Mouse (Mus musculus): ENCODE results near the gene Mnd1.
A peak's percentile ranks its signal among the peaks of the same experiment; 100 is the strongest.

The Mnd1 gene

DNA sequence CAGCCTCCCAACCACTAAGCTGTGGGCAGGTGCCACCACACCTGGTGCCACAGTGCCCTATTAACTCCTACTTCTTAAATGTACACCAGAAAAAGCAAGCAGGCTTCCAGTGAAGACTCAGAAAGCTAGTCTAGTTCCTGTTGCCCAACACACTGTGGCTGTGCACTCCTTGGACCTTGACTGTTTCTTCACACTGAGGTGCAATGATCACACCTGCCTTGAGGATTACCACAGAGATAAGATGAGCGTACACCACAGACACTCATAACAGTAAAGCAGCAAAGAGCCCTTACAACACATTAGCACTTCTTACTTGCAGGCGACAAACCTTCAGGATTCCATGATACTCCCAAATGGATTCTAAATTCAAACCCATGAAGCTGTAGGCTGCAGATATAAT lies 62.7 kb downstream of the Mnd1 start:
- DNase-seq (ENCODE audit: low read depth): peak; percentile 16

DNA sequence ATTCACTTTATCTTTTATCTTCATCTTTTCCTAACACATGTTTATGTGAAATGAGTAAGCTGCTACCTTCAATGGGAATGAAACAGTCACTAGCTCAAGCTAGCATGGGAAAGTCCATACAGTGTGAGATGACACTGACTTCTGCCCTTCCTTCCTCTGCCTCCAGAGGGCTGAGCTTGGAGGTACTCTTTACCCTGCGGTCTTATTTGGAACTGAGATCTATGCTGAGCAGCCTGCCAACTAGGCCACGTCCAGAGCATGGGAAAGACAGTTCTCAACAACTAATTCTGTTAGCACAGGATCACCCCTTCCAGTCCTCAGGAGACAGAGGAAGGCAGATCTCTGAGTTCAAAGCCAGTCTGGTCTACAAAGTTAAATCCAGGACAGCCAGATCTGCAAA lies 64.6 kb downstream of the Mnd1 start:
- DNase-seq (ENCODE audit: low read depth): peak; percentile 32

DNA sequence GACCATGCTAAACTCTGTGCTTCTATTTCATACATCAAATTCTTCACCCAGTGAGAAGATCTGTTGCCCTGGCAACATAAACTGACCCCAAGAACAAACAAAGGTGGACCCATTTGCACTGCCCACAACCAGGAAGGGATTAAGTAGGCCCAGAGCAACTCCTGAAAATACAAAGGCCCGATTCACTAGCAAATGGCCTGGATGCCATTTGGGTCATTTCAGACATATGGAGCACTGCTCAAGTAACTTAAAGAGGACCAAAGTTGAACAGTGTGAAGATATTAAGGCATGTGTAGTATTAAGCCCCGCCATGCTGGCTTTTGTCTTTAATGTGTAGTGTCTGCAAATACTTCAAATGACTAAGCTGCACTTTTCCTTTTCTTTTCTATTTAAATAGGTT lies 68.7 kb downstream of the Mnd1 start:
- DNase-seq (ENCODE audit: low read depth): no peak

DNA sequence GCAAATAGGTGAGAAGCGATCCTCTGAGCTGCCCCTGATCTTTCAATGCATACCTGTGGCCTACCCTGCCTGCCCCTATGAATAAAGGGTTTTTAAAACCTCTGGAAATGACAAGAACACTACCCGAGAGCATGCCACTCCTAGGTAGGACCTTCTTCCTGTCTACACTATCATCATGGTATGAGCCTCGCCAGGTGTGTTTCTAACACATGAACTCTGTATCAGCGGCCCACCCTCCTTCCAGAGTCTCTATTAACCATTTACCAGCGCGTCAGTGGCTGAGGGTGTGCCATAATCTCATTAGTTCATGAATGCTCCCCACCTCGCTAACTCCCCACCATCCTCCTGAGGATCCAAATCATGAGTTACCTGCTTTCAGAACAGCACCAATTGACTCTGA lies 69.2 kb downstream of the Mnd1 start:
- DNase-seq (ENCODE audit: low read depth): no peak

DNA sequence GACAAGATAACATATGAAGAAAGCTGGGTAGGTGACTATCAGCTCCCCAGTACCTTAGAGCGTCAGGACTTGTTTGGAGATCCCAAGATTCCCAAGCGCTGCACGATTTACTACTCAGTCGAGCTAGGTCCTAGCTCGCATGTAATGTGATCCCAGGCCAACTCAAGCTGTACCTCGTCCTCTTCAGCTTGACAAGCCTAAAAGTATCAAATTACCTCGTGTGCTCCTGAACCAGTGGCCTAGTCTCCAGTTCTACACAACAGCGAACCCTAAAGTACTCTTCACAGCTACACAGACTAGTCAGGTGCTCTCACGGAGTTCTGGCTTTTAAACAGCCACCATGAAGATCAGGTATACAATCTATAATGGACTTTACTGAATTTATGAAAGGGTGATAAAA lies 70.2 kb downstream of the Mnd1 start:
- DNase-seq (ENCODE audit: low read depth): no peak

DNA sequence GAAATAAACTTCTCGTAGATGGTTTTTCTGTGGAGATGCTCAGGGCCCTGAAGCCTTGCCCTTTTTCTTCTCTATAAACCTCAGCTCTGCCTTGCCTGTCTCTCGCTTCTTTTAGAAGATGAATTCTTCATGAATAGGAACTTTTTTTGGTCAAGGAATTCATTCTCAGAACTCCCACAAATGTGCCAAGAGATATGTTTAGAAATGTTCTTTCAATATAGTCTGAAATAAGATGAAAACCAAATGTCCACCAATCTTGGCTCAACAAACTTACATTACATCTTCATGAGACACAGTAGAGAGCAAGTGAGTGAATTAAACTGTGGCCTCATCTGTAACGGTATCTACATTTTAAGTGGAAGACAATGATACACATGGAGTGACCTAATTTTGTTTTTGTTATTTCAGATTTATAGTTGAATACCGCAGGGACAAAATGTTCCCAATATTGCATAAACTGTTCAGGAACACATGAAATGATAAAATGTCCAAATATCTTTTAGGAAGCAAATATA lies 74.3 kb downstream of the Mnd1 start:
- DNase-seq (ENCODE audit: low read depth): no peak

DNA sequence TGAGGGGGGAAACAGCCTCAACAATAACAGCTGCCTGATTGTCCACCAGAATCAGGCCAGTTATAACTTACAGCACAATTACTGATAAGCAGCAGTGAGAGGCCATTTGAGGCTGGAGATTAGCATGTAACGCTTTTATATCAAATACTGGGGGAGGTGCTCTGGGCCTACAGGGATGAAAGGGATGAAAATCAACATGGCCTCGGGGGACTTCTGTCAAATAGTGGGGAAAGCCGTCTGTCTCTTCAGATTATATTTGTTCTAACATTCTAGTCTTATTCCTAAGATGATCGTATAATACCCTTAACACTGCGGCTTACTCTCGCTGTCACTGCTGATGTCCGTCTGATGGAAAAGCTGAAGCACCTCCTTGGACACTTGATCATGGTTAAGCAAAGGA lies 75.5 kb downstream of the Mnd1 start:
- no peak for DNase-seq (ENCODE audit: low read depth)

DNA sequence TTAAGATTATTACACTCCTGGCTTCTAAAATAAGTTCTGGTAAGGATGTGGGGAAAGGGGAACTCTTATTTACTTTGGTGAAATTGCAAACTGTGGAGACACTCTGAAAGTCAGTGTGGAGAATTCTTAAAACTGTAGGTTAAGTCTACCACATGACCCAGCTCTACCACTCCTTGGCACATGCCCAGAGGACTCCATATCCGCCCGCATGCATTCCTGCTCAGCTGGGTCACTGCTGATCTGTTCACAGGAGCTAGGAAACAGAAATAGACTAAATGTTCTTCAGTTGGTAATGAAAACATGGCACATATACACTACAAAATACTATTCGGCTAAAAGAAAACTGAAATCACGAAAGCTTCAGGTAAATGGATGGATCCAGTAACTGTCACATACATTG lies 78.1 kb downstream of the Mnd1 start:
- DNase-seq (ENCODE audit: low read depth): no peak

GRCm38 (mm10) chr3:84076543-84077332 lies 78.8 kb downstream of the Mnd1 start:
- DNase-seq (ENCODE audit: low read depth): no peak

DNA sequence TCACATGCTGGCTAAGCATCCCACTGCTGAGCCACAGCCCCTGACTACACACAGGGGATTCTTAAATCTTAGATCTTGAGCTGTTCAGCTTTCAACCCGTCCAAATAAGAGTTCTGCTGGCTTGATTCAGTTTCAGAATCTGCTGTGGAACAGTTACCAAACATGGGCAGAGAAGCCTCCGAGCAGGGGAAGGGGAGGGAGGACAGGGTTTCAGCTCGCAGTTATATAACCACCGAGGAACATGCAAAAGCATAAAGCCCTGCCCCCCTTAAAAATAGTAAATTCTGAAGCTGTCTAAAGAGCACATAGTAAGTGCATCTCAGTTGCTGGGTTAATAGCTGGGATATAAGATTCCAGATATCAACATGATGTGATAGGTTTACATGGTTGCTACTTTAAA lies 80.1 kb downstream of the Mnd1 start:
- DNase-seq (ENCODE audit: low read depth): no peak

DNA sequence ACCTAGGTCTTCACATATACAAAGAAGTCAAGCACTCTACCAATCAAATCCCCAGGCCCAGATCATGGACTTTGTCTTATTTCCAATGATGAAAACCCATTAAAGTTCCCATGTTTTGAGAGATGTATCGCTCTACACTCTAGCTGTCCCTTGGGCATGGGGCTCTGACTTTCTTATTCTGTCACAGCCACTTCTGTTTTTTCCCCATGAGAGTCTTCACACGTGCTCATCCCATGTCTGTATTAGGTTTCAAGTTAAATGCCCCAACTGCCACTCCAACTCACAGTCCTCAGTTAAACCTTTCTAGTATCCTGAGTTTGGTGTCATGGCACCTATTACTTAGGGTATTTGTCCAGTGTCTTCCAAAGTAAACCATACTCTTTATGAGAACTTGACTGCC lies 80.8 kb downstream of the Mnd1 start:
- no peak for DNase-seq (ENCODE audit: low read depth)

GRCm38 (mm10) chr3:84071641-84072040 lies 83.9 kb downstream of the Mnd1 start:
- peak; percentile 56 for DNase-seq (ENCODE audit: low read depth)

DNA sequence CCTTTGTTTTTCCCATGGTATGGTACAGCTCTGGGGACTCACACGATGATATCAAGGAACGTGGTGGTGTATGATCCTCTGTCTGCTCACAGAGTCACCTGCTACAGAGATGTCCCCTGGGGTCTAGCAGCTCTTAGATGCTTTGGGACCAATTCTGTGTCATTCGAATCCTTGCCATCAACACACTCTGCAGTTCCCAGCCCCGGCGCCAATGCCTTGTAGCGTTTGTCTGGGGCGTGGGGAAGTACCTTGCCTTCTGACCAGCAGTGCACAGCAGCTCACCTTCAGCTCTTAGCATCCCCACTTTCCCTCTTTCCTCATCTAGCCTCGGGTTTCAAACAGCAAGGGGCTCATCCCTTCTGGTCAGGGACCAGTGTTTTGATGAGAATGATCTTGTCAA lies 84.8 kb downstream of the Mnd1 start:
- no peak for DNase-seq (ENCODE audit: low read depth)

DNA sequence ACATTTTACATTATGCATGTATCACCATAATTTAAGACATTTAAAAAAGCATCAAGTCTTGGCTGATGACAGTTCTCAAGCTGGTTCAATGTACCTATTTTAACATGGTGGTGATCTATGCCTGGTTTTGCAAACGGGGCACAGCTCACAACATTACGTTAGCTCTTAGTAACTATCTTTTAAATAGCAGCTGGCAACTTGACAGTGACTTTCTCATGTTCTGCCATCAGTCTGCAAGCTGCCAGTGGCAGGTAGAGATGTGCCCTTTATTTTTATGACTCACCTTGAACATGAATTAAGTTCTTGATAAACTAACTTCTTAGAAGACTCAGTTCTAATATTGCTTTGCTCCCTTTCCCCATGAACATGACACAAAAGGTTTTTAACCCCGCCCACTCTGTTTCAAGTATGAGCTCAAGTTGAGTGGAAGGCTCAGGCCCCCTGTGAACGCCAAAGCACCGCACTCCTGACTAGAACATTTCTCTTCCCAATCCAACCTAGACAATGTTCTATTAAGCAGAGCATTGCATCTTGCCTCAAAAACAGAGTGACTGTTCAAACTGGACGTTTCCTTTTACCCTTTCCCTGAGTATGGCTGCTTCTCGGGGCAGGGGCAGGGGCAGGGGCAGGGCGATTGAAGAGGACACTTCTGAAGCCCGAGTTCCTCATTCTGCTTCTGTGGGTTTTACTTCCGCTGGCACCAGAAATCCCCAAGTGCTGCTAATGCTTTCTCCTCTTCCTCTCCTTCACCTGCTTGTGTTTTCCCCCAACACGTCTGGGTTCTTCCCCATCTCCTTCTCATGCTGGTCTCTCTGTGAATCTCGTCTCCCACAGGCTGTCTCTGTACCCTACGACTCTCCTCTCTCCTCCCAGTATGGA lies 86.5 kb downstream of the Mnd1 start:
- no peak for DNase-seq (ENCODE audit: low read depth)

- DNase-seq (ENCODE audit: low read depth): no peak
Observed at GRCm38 (mm10) chr3:84065825-84066224, 89.8 kb downstream of the Mnd1 start.

GRCm38 (mm10) chr3:84063369-84063914 lies 92.1 kb downstream of the Mnd1 start:
- DNase-seq (ENCODE audit: low read depth): peak; percentile 29

DNA sequence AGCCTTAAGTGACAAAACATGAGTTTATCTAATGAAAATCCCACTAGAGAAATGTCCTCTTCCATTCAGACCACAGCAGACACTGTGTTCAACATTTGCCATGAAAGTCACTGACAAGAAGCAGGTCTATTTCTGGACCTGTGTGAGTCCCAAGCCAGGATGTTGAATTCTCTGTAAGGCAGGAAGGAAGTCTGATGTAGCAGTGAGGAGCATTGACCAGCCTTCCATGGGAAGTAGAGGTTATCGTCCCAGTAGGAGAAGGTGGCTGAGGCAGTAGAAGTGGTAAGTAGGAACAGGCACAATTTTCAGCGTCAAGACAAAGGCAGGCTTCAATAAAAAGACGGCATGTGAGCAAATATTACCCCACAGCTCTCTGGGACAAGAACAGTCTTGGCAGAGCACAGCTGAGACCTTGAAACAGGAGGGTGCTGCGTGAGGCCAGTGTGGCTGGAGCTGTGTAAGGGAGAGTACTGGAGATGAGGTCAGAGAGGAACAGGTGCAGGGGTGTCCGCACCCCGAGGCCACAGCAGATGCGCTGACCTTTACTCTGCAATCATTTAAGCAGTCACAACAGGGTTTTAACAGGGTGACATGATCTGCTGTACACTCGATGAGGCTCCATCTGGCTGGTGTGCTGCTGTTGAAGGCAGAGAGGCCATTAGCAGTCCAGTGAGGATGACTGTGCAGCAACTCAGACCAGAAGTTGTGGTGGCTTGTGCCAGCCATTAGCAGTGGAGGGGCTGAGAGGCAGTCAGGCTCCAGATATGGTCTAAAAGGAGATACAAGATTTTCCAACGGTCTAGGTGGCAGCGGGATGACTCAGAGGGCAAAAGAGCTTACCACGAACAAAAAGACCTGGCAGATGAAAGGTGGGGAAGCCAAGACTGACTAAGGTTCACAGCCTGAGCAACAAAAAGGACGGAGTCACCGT lies 93.8 kb downstream of the Mnd1 start:
- peak; percentile 68 for DNase-seq (ENCODE audit: low read depth)

GRCm38 (mm10) chr3:84060946-84061345 lies 94.6 kb downstream of the Mnd1 start:
- DNase-seq (ENCODE audit: low read depth): no peak

- no peak for DNase-seq (ENCODE audit: low read depth)
Observed at GRCm38 (mm10) chr3:84060128-84060527, 95.5 kb downstream of the Mnd1 start.

DNA sequence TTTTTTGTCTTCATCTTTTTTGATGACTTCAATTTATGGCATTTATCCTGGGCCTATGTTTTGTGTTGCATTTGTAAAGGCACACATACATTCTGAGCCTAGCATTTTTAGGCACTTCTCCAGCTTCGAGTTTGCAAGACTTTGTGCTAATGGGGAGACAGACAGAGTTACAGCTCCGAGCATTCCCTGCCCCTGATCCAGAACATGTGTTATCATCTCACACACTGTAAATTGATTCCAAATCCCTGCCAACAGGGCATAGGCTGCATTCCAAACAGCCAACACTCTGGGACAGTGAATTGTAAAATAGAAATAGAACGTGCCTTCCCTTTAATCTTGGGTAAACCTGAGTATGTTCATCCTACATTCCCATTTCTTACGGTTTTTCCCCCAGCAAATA lies 95.9 kb downstream of the Mnd1 start:
- no peak for DNase-seq (ENCODE audit: low read depth)

DNA sequence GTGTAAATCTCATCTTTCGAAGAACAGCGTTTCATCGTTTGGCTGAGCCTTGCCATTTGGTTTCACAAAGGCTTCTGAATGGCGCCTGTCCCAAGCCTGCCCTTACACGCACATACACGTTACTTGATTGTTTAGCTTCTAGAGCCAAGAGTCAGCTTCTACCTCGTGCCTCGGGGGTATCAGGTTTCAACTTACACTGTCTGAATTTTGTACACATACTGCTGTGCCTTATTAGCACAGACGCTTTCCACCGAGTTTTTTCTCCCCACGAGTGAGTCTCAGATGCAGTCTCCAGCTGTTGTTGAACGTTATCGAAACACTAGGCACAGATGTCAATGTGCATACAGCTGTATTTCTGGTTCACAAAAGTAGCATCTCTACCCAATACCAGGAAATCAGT lies 96.3 kb downstream of the Mnd1 start:
- DNase-seq (ENCODE audit: low read depth): no peak

GRCm38 (mm10) chr3:84048729-84049175 lies 106.8 kb downstream of the Mnd1 start:
- DNase-seq (ENCODE audit: low read depth): no peak

Measured in 416B (cell line).